Mouse (Mus musculus): ENCODE measurements around the gene Tdp1. TPM values are rescaled to one million over a fixed set of nuclear protein-coding genes. Genes with fewer than 3 reads are reported as not detected.

Tdp1 gene
- polyA plus RNA-seq, 1 experiment = 68.7 TPM

DNA sequence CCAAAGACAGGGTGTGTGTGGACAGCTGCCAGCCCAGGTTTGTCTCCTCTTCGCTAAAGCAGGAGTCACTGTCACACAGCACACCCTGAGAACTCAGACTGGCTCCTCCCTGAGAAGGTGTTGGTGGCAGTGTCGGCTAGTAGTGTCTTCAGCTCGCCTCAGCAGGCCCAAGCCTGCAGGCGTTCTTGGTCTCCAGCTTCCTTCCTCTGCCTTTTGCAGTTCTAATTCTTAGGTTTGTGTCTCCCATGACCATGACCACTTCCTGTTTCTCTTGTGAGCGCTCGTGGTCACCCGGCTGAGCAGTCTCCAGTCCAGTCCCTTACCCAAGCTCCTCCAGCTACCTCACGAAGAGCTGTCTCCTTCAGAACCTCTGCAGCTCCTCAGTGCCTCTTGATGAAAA lies 58.1 kb downstream of the Tdp1 start:
- Histone ChIP-seq H3K4me3 (ENCODE audit: low read depth, low read length) (no peak overlapping the region), H3K4me1 (ENCODE audit: control insufficient read depth, insufficient read depth, low read length) (no peaks in the 10 kb centered on the region), H3K9me3 (replicated peaks; ENCODE audit: control insufficient read depth, insufficient read depth, low read length, poor library complexity, severe bottlenecking) (no peaks in the 10 kb centered on the region), H3K9ac (ENCODE audit: low read depth, poor library complexity, severe bottlenecking) (no peak overlapping the region), H3K36me3 (ENCODE audit: control insufficient read depth, insufficient read depth, low read length, poor library complexity, severe bottlenecking) (peaks cover 6% of the 10 kb centered on the region; the same call in 1 of the 2 replicates), H3K27ac (ENCODE audit: insufficient read depth, low read length) (no peak overlapping the region), H3K27me3 (ENCODE audit: control insufficient read depth, insufficient read depth, low read length, poor library complexity, severe bottlenecking) (no peaks in the 10 kb centered on the region)
- TF ChIP-seq EP300 (IDR thresholded peaks at IDR 0.05; ENCODE audit: insufficient read depth, low read depth, low read length) (no peak), CTCF (IDR thresholded peaks at IDR 0.05; ENCODE audit: low read depth, low read length) (no peak), POLR2A (IDR thresholded peaks at IDR 0.05; ENCODE audit: insufficient read depth, low read length) (no peak)

DNA sequence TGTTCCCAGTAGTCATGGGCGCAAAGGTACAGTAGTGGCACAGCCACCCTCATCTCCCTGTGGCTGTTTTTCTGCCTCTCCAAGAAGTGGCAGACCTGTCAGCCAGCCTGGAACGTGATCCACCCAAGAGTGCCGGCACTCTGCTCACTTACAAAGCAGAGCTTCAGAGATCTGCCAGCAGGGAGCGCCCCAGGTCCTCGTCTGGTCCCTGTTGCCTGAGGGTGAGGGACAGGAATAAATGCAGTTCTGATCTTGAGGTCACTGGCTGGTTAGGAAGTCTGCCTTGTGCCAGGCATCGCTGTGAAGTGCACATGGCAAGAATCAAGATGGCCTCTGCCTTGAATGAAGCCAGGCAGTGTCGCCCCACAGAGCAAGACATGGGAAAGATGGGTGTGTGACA lies 68.6 kb downstream of the Tdp1 start:
- TF ChIP-seq EP300 (IDR thresholded peaks at IDR 0.05; ENCODE audit: insufficient read depth, low read depth, low read length) (no peak), CTCF (IDR thresholded peaks at IDR 0.05; ENCODE audit: low read depth, low read length) (peak; percentile 66)
- no peak overlapping the region for H3K4me3 ChIP-seq (ENCODE audit: low read depth, low read length)
- H3K27ac ChIP-seq (ENCODE audit: insufficient read depth, low read length) = no peak overlapping the region
- H3K4me1 ChIP-seq (ENCODE audit: control insufficient read depth, insufficient read depth, low read length) = no peaks in the 10 kb centered on the region
- no peaks in the 10 kb centered on the region for H3K27me3 ChIP-seq (ENCODE audit: control insufficient read depth, insufficient read depth, low read length, poor library complexity, severe bottlenecking)
- H3K9me3 ChIP-seq (replicated peaks; ENCODE audit: control insufficient read depth, insufficient read depth, low read length, poor library complexity, severe bottlenecking) = no peaks in the 10 kb centered on the region
- no peak overlapping the region for H3K9ac ChIP-seq (ENCODE audit: low read depth, poor library complexity, severe bottlenecking)
- no peaks in the 10 kb centered on the region for H3K36me3 ChIP-seq (ENCODE audit: control insufficient read depth, insufficient read depth, low read length, poor library complexity, severe bottlenecking)

GRCm38 (mm10) chr12:99956411-99956810 lies 72.1 kb downstream of the Tdp1 start:
- H3K27me3 ChIP-seq (ENCODE audit: control insufficient read depth, insufficient read depth, low read length, poor library complexity, severe bottlenecking) = no peaks in the 10 kb centered on the region
- H3K9me3 ChIP-seq (replicated peaks; ENCODE audit: control insufficient read depth, insufficient read depth, low read length, poor library complexity, severe bottlenecking) = no peaks in the 10 kb centered on the region
- H3K27ac ChIP-seq (ENCODE audit: insufficient read depth, low read length) = no peak overlapping the region
- no peaks in the 10 kb centered on the region for H3K36me3 ChIP-seq (ENCODE audit: control insufficient read depth, insufficient read depth, low read length, poor library complexity, severe bottlenecking)
- TF ChIP-seq EP300 (IDR thresholded peaks at IDR 0.05; ENCODE audit: insufficient read depth, low read depth, low read length) (no peak), CTCF (IDR thresholded peaks at IDR 0.05; ENCODE audit: low read depth, low read length) (no peak), POLR2A (IDR thresholded peaks at IDR 0.05; ENCODE audit: insufficient read depth, low read length) (no peak)
- H3K4me3 ChIP-seq (ENCODE audit: low read depth, low read length) = no peak overlapping the region
- no peaks in the 10 kb centered on the region for H3K4me1 ChIP-seq (ENCODE audit: control insufficient read depth, insufficient read depth, low read length)
- H3K9ac ChIP-seq (ENCODE audit: low read depth, poor library complexity, severe bottlenecking) = no peak overlapping the region

GRCm38 (mm10) chr12:99958068-99959060 lies 74.0 kb downstream of the Tdp1 start:
- no peaks in the 10 kb centered on the region for H3K4me1 ChIP-seq (ENCODE audit: control insufficient read depth, insufficient read depth, low read length)
- H3K27ac ChIP-seq (ENCODE audit: insufficient read depth, low read length) = no peak overlapping the region
- H3K4me3 ChIP-seq (ENCODE audit: low read depth, low read length) = no peak overlapping the region
- H3K36me3 ChIP-seq (ENCODE audit: control insufficient read depth, insufficient read depth, low read length, poor library complexity, severe bottlenecking) = no peaks in the 10 kb centered on the region
- TF ChIP-seq POLR2A (IDR thresholded peaks at IDR 0.05; ENCODE audit: insufficient read depth, low read length) = no peak
- TF ChIP-seq CTCF (IDR thresholded peaks at IDR 0.05; ENCODE audit: low read depth, low read length) = no peak
- no peak for TF ChIP-seq EP300 (IDR thresholded peaks at IDR 0.05; ENCODE audit: insufficient read depth, low read depth, low read length)
- no peaks in the 10 kb centered on the region for H3K9me3 ChIP-seq (replicated peaks; ENCODE audit: control insufficient read depth, insufficient read depth, low read length, poor library complexity, severe bottlenecking)
- H3K9ac ChIP-seq (ENCODE audit: low read depth, poor library complexity, severe bottlenecking) = no peak overlapping the region
- no peaks in the 10 kb centered on the region for H3K27me3 ChIP-seq (ENCODE audit: control insufficient read depth, insufficient read depth, low read length, poor library complexity, severe bottlenecking)

DNA sequence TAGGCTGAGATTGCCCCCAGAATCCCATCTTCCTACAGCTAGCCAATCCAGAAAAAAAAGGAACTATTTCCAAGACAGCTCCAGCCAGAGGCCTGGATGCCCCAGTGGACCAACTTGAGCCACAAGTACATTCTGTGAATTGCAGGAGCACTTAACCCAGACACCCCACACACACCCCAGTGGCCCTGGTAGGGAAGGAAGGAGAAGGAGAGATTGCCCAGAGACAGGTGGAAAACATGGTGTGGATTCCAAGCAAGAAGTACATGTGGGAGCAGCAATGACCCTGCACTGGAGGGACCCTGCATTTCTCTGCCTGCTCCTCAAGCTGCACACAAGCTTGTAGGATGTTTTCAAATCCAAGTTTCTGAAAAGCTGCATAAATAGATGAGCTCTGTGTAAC lies 75.0 kb downstream of the Tdp1 start:
- Histone ChIP-seq H3K9me3 (replicated peaks; ENCODE audit: control insufficient read depth, insufficient read depth, low read length, poor library complexity, severe bottlenecking) (no peaks in the 10 kb centered on the region), H3K4me1 (ENCODE audit: control insufficient read depth, insufficient read depth, low read length) (no peaks in the 10 kb centered on the region), H3K27me3 (ENCODE audit: control insufficient read depth, insufficient read depth, low read length, poor library complexity, severe bottlenecking) (no peaks in the 10 kb centered on the region), H3K4me3 (ENCODE audit: low read depth, low read length) (no peak overlapping the region), H3K36me3 (ENCODE audit: control insufficient read depth, insufficient read depth, low read length, poor library complexity, severe bottlenecking) (no peaks in the 10 kb centered on the region), H3K27ac (ENCODE audit: insufficient read depth, low read length) (no peak overlapping the region), H3K9ac (ENCODE audit: low read depth, poor library complexity, severe bottlenecking) (no peak overlapping the region)
- no peak for TF ChIP-seq POLR2A (IDR thresholded peaks at IDR 0.05; ENCODE audit: insufficient read depth, low read length)
- no peak for TF ChIP-seq CTCF (IDR thresholded peaks at IDR 0.05; ENCODE audit: low read depth, low read length)
- TF ChIP-seq EP300 (IDR thresholded peaks at IDR 0.05; ENCODE audit: insufficient read depth, low read depth, low read length) = no peak

GRCm38 (mm10) chr12:99959930-99960329 lies 75.6 kb downstream of the Tdp1 start:
- no peak overlapping the region for H3K9ac ChIP-seq (ENCODE audit: low read depth, poor library complexity, severe bottlenecking)

More at GRCm38 (mm10) chr12:99959930-99960329, 75.6 kb downstream of the Tdp1 start:
- TF ChIP-seq POLR2A (IDR thresholded peaks at IDR 0.05; ENCODE audit: insufficient read depth, low read length) = no peak
- no peak for TF ChIP-seq CTCF (IDR thresholded peaks at IDR 0.05; ENCODE audit: low read depth, low read length)
- TF ChIP-seq EP300 (IDR thresholded peaks at IDR 0.05; ENCODE audit: insufficient read depth, low read depth, low read length) = no peak
- no peaks in the 10 kb centered on the region for H3K27me3 ChIP-seq (ENCODE audit: control insufficient read depth, insufficient read depth, low read length, poor library complexity, severe bottlenecking)
- H3K4me1 ChIP-seq (ENCODE audit: control insufficient read depth, insufficient read depth, low read length) = no peaks in the 10 kb centered on the region
- no peak overlapping the region for H3K4me3 ChIP-seq (ENCODE audit: low read depth, low read length)
- no peaks in the 10 kb centered on the region for H3K9me3 ChIP-seq (replicated peaks; ENCODE audit: control insufficient read depth, insufficient read depth, low read length, poor library complexity, severe bottlenecking)
- no peaks in the 10 kb centered on the region for H3K36me3 ChIP-seq (ENCODE audit: control insufficient read depth, insufficient read depth, low read length, poor library complexity, severe bottlenecking)
- no peak overlapping the region for H3K27ac ChIP-seq (ENCODE audit: insufficient read depth, low read length)

All from ES-Bruce4 (cell line).